Mouse (Mus musculus): ENCODE data around the gene Adamts14.

Gene Adamts14

DNA sequence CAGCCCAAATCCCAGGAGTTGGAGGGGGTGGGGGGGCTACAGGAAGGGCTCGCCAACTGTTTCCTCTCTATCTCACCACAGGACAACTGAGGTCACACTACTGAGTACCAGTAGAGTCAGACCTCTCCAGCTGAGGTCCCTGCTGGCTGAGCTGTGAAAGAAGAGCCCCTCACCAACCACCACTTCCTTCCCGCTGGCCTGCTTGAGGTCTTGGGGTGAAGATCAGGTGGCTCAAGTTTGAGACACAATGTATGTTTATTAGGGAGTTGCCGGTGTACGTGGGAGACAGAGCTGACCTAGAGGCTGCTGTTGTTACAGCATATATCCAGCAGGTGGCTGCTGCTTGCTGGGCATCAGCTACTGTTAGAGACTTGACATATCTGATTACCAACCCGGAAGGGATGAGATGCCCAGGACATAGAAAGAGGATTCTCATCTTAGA, 2.5 kb upstream of the Adamts14 start:
- DNase-seq (ENCODE audit: low spot score): peak; percentile 83

GRCm38 (mm10) chr10:61274532-61274931, 1.3 kb upstream of the Adamts14 start:
- DNase-seq (ENCODE audit: low spot score): no peak

DNA sequence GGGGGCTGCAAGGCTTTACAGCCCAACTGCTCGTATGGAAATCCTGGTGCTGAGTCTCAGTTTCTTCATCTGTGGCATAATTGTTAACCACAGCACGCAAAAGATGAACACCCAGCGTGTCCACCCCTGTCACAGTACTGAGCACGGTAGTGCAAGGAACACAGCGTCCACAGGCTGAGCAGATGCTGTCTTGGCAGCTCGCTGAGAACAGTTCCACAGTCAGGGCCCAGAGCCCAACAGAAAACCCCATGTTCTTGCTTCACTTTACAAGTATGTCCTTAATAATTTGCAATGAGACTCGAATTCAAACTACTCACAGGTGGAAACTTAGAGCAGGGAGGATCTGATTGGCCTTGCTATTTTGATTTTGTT, 592 bp upstream of the Adamts14 start:
- no peak for DNase-seq (ENCODE audit: low spot score)

- no peak for DNase-seq (ENCODE audit: low spot score)
Measured at GRCm38 (mm10) chr10:61272631-61273030, 607 bp downstream of the Adamts14 start.

DNA sequence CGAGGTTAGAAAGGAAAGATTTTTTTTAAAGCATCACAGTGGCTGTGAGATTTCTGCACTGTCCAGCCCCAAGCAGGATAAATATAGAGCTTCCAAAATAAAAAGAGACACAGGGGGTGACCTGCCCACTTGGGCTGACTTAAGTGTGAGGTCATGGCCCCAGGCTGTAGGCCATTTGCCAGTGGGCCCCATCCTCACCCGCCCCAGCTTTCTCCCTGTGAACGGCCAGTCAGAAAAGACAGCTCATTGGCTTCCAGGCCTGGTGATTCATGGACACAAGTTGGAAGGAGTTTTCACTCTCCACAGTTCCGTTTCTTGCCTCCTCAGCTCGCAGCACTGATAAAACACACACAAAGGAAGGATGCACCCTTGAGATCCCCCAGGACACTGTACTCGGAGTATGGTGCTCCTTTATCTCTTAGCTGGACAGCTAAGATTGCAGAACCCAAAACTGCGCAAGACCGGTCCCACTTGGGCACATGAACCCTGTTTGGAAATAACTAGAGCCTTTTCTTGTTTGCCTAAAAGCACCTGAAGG, 1.1 kb downstream of the Adamts14 start:
- no peak for DNase-seq (ENCODE audit: low spot score)

GRCm38 (mm10) chr10:61267378-61267777, 5.9 kb downstream of the Adamts14 start:
- no peak for DNase-seq (ENCODE audit: low spot score)

GRCm38 (mm10) chr10:61263606-61264005, 9.6 kb downstream of the Adamts14 start:
- no peak for DNase-seq (ENCODE audit: low spot score)

- DNase-seq (ENCODE audit: low spot score): no peak
Measured at GRCm38 (mm10) chr10:61261229-61262156, 11.7 kb downstream of the Adamts14 start.

DNA sequence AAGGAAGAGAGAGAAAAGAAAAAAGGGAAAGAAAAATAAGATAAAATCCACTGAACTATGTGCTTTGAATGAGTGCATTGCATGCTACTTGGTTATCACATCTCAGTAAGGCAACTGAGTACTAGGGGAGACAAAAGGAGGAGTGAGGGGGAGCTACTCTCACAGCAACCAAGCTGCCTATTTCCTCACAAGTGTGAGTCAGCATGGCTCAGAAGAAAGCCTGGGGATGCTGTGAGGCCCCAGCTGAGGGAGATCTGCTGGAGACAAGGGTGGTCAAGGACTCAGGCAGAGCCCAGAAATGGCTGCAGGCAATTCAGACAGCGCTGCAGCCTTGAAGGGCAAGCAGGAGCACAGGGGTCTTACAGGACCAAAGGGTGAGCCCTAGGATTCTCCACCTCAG, 15.1 kb downstream of the Adamts14 start:
- no peak for DNase-seq (ENCODE audit: low spot score)

GRCm38 (mm10) chr10:61256665-61257064, 16.6 kb downstream of the Adamts14 start:
- no peak for DNase-seq (ENCODE audit: low spot score)

GRCm38 (mm10) chr10:61255190-61255589, 18.0 kb downstream of the Adamts14 start:
- DNase-seq (ENCODE audit: low spot score): no peak

DNA sequence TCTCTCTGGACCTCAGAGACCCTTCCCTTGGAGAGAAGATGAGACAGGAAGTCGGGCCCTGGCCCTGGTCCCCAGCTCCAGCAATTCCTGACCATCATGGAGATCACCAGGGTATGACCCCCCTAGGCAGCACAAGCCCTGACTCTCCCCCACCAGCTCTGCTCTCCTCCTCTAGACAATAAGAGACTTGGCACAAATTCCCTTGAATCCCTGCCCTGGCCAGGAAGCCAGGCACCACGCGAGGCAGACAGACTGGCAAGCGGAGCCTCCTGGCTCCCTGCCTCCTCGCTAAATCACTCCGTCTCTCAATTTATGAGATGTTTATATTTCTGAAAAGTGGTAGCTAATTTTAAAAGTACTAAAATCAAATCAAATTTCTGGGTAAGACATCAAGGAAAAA, 18.5 kb downstream of the Adamts14 start:
- no peak for DNase-seq (ENCODE audit: low spot score)

GRCm38 (mm10) chr10:61249951-61250350, 23.3 kb downstream of the Adamts14 start:
- DNase-seq (ENCODE audit: low spot score): no peak

GRCm38 (mm10) chr10:61248596-61249114, 24.6 kb downstream of the Adamts14 start:
- DNase-seq (ENCODE audit: low spot score): no peak

DNA sequence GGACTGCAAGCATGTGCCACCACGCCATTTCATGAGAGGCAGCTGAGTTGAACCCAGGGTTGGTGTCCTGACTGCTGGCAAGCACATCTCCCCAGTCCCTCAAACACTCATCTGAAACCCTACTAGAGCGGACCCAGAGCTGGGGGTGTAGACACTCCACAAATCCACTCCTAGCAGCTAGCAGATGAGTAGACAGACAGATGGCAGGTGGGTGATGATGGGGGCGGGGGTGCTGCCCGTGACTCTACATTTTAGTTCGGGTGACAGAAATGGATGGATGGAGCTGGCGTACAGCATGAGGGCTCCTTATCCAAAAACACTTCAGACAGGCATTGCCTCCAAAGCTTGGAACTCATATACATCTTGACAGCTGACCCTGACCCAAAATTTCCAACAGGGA, 26.9 kb downstream of the Adamts14 start:
- DNase-seq (ENCODE audit: low spot score): no peak

DNA sequence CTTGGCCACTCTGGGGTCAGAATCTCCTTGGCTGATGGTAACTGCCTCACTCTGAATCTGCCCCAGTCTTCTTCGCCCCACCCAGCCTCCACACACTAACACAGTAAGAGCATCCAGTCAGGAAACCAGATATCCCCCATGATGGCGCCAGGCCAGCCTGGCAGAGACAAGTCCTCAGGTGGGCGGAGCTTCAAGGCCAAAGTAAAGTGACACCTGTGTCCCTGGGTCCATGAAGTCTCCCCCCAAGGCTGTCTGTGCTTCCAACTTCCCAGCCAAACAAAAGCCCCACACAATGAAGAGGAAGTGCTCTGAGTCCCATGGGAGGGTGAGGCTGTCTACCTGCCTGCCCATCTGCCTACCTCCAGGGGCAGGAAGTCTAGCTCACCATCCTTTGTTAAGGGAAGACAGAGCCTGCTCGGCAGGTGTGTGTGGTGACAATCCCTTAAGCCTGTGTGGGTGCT, 31.2 kb downstream of the Adamts14 start:
- DNase-seq (ENCODE audit: low spot score): no peak

DNA sequence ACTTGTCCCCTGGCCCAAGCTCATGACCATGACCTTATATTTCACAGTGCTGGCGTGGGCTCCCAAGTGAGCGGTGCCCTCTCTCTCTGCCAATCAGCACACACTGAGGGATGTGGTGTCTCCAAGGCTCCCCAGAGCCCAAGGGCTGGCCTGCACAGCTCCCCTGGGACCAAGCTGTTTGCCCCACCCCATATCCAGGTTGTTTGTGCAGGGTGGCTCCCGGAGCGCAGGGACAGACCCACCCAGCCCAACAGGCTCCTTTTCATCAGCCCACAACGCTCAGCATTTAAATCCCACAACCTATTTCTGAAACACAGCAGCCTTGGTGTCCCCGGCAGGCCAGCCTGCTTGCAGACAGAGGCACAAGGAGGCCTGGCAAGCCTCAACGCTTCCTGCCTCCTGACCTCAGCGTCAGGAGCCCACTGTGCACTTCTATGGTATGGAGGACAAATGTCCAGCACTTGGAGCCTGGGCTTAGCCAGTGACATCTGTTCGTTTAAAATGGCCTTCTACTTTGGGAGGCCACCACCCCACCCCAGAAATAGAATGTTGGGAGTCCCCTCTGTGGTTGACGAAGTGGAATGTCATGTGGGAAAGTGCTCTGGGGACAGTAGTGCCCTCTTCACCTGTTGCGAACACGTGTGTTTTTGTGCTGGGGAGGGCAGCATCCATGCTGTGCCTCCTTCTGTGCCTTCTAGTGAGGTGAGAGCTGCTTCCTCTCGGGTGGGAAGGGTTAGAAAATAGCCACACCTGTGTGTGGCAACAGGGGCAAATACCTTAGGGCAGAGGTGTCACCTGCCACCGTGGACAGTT, 32.9 kb downstream of the Adamts14 start:
- DNase-seq (ENCODE audit: low spot score): no peak

DNA sequence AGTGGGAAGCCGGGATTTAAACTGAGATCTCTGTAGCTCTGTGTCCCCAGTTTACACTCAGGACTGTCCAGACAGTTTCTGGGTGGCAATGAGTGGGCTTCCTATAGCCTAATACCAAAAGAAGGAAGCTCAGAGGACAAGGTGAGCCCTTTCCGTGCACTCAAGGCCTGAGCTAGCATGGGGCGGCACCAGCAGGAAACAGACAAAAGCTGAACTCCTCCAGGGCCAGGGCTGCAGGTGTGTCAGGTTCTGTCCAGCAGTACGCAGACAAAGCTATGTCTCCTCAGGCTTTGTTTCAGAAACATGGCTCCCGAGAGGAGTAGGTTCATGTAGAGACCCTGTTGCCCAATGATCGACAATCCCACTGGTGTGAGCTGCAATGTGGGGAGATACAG, 35.9 kb downstream of the Adamts14 start:
- no peak for DNase-seq (ENCODE audit: low spot score)

- DNase-seq (ENCODE audit: low spot score): no peak
Measured at GRCm38 (mm10) chr10:61236683-61237390, 36.4 kb downstream of the Adamts14 start.

GRCm38 (mm10) chr10:61235677-61236267, 37.5 kb downstream of the Adamts14 start:
- DNase-seq (ENCODE audit: low spot score): no peak

DNA sequence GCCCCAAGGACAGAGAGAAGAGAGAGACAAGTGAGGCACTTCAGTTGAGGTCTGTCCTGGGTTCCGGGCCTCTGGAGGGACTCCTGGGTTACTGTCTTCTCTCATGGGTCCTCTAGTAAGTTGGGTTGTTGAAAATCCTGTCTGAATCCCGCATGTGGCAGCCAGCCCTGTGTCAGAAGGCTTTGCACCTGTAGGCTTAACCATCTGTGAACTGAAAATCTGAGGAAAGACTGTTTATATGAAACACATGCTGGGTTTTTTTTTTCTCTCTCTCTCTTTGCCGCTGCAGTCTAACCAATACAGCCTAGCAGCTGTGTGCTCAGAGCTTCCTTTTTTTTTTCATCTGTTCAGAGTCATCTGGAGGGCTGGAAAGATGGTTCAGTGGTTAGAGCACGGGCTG, 38.9 kb downstream of the Adamts14 start:
- DNase-seq (ENCODE audit: low spot score): peak; percentile 22
